Mouse (Mus musculus) kidney, postnatal 0 days (tissue): ENCODE results near the gene Iqce. TPM values are rescaled to one million over a fixed set of nuclear protein-coding genes. Genes with fewer than 3 reads are reported as not detected.

Experiments
- ATAC-seq: fragments of 200-750 bp; cut with Nextera tagmentation; replicated peaks from 2 replicates; pipeline ENCODE4 v1.8.0; 2017; ENCODE audit warnings: low read depth, moderate number of reproducible peaks, moderate TSS enrichment, moderate library complexity; ENCODE audit not compliant: low FRiP score
- DNase-seq: peaks from one replicate; pipeline ENCODE4 v3.0.0-alpha.2; 2016; ENCODE audit warnings: low spot score
- H3K27ac ChIP-seq: fragments of 300-500 bp; sonication (generic); 2 replicates; pipeline ENCODE4 v1.5.1; 2014; ENCODE audit warnings: mild to moderate bottlenecking
- H3K27me3 ChIP-seq: fragments of 300-500 bp; sonication (generic); 2 replicates; pipeline ENCODE4 v1.6.1; 2014; ENCODE audit warnings: low read length, mixed read lengths; ENCODE audit not compliant: insufficient read depth
- H3K36me3 ChIP-seq: fragments of 300-500 bp; sonication (generic); 2 replicates; pipeline ENCODE4 v1.6.1; 2014; ENCODE audit warnings: low read length, mixed read lengths; ENCODE audit not compliant: insufficient read depth
- H3K4me1 ChIP-seq: fragments of 300-500 bp; sonication (generic); replicated peaks from 2 replicates; pipeline ENCODE4 v1.6.1; 2014; ENCODE audit warnings: antibody characterized with exemption, low read length, mixed read lengths; ENCODE audit not compliant: insufficient read depth
- H3K4me2 ChIP-seq: fragments of 300-500 bp; sonication (generic); 2 replicates; pipeline ENCODE4 v1.6.1; 2014; ENCODE audit warnings: mild to moderate bottlenecking, low read length, moderate library complexity, mixed read lengths
- H3K4me3 ChIP-seq: fragments of 300-500 bp; sonication (generic); replicated peaks from 2 replicates; pipeline ENCODE4 v1.5.1; 2014; ENCODE audit warnings: low read depth, low read length
- H3K9ac ChIP-seq: fragments of 300-500 bp; sonication (generic); 2 replicates; pipeline ENCODE4 v1.6.1; 2014; ENCODE audit warnings: low read depth, low read length
- H3K9me3 ChIP-seq: fragments of 300-500 bp; sonication (generic); replicated peaks from 2 replicates; pipeline ENCODE4 v1.6.1; 2016; ENCODE audit warnings: low read length, inconsistent platforms, mixed read lengths
- CTCF ChIP-seq: IDR thresholded peaks from 2 replicates; pipeline ENCODE4 v1.5.1; 2016; ENCODE audit warnings: antibody characterized with exemption, low read depth, mild to moderate bottlenecking, moderate library complexity
- WGBS: fragments of 180-500 bp; shearing (Covaris S2); extraction: QIAGEN DNeasy Blood & Tissue Kit; methylation state at CpG from one replicate; pipeline ENCODE4 v1.1.7; 2014; 5-methylcytosine and 5-hydroxymethylcytosine counted together
- polyA plus RNA-seq: library from polyadenylated mRNA; unstranded; fragments of >200 nt; fragmentation: Nextera tagmentation; extraction: Ambion mirVana; gene quantifications from 2 replicates; pipeline ENCODE4 v1.2.1, GENCODE M21; 2015

Gene Iqce
- polyA plus RNA-seq, 1 experiment from 2014 or later: 18.7 TPM

DNA sequence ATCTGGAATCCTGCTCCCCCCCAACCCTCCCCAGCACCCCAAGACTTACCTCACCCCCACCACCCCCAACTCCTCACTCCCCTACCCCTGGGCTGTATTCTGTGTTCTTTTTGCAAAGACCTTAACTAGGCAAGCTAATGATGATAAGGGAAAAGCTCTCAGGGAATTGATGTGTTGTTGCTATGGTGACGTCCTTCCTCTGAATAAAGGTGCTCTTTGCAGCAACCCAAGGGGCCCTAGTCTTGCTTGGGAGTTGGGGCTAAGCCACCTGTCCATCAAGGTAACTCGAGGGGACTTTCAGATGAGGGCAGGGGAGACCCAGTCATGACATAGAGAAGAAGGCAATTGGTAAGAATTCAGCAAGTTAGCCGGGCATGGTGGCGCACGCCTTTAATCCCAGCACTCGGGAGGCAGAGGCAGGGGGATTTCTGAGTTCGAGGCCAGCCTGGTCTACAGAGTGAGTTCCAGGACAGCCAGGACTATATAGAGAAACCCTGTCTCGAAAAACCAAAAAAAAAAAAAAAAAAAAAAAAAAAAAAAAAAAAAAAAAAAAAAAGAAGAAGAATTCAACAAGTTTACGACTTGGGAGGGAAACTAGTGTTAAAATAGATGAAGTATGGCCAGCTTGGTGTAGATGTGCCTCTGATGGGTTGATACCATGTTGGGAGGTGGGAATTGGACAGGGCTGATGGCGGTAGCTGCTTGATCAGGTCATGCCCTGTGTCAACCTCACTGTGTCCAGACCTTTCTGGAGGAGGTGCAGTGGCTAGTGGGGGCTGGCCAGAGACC, 86.7 kb downstream of the Iqce start:
- no peak for DNase-seq
- TF ChIP-seq CTCF: no peak
- Histone ChIP-seq H3K9me3 (no peaks in the 10 kb centered on the region), H3K4me2 (no peak overlapping the region), H3K36me3 (peaks cover 23% of the 10 kb centered on the region), H3K27me3 (no peaks in the 10 kb centered on the region), H3K27ac (no peak overlapping the region), H3K4me3 (no peak overlapping the region), H3K9ac (no peak overlapping the region), H3K4me1 (peaks cover 18% of the 10 kb centered on the region)
- no peak for ATAC-seq
- WGBS: 74% methylated on average over 10 of the region's 10 CpGs

DNA sequence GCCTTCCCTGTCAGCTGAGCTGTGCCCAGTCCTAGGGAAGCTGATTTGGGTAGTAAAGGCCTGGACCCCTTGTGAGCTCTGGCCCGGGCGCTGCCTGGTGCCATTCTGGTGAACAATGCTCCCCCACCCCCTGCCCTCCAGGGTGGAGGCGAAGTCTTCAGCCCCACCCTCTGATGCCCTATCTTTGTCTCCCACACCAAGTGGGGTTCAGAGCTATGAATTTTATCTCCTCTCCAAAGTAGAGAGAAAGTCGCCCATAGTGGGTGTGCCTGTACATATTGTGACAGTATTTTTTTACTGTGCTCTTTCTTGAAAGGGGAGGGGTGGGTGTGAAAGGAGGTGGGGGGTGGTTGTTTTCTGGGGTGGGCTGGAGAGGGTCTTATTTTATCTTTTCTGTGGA, 87.3 kb downstream of the Iqce start:
- Histone ChIP-seq H3K4me3 (no peak overlapping the region), H3K9me3 (no peaks in the 10 kb centered on the region), H3K36me3 (peaks cover 23% of the 10 kb centered on the region), H3K4me2 (no peak overlapping the region), H3K9ac (no peak overlapping the region), H3K27me3 (no peaks in the 10 kb centered on the region), H3K4me1 (peaks cover 25% of the 10 kb centered on the region), H3K27ac (no peak overlapping the region)
- WGBS: 88% methylated on average over 4 of the region's 4 CpGs
- no peak for TF ChIP-seq CTCF
- no peak for DNase-seq
- no peak for ATAC-seq

DNA sequence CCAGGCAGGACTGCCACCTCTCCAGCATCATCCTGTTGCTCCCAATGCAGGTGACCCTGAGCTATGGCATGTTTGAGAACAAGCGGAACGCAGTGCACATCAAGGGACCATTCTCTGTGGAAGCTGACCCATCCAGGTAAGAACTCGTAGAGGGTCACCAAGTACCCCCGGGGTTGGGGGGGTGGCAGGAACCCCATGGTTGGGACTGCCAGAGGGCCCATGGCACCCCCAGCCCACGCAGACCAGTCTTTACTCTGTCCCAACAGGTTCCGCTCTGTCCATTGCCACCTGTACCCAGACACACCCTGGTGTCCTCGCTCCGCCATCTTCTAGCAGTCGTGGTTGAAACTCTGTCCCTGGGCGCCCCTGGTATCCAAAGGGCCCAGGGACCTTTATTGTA, 88.0 kb downstream of the Iqce start:
- Histone ChIP-seq H3K9me3 (no peaks in the 10 kb centered on the region), H3K27me3 (no peaks in the 10 kb centered on the region), H3K27ac (no peak overlapping the region), H3K4me1 (peaks cover 32% of the 10 kb centered on the region), H3K9ac (no peak overlapping the region), H3K4me2 (no peak overlapping the region), H3K4me3 (no peak overlapping the region), H3K36me3 (peaks cover 23% of the 10 kb centered on the region)
- DNase-seq (no peak), ATAC-seq (no peak)
- 94% methylated on average over 10 of the region's 10 CpGs for WGBS
- no peak for TF ChIP-seq CTCF

DNA sequence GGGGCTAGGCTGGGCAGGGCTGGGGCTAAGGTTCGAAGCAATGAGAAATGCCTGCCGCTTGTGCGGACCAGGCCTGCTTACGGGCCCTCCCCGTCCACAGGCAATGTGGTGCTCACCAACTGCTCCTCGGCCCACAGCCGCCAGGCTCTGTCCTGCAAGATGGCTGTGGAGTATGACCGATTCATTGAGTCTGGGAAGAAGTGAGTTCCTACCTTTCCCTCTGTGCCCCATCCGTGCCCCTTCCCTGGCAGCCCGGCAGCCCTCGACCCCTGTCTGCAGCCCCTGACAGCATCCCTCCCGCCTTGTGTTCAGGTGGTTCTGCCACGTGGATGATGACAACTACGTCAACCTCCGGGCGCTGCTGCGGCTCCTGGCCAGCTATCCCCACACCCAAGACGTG, 90.0 kb downstream of the Iqce start:
- H3K4me3 ChIP-seq: no peak overlapping the region
- no peak for ATAC-seq
- TF ChIP-seq CTCF: no peak
- no peaks in the 10 kb centered on the region for H3K27me3 ChIP-seq
- H3K9me3 ChIP-seq: no peaks in the 10 kb centered on the region
- H3K9ac ChIP-seq: no peak overlapping the region
- no peak overlapping the region for H3K27ac ChIP-seq
- H3K4me2 ChIP-seq: peak overlapping the region; percentile 81
- 69% methylated on average over 18 of the region's 18 CpGs for WGBS
- peaks cover 39% of the 10 kb centered on the region for H3K4me1 ChIP-seq
- DNase-seq: no peak
- H3K36me3 ChIP-seq: peaks cover 23% of the 10 kb centered on the region

Other genes with a start within 250 kb of the Iqce start
- 14.5 and 15.6 TPM in 2 replicates for gene Chst12, start 196.8 kb downstream of the Iqce start, polyA plus RNA-seq
- gene Grifin, start 137.3 kb downstream of the Iqce start, polyA plus RNA-seq: not detected in 2 replicates
- gene Lfng, start 95.1 kb downstream of the Iqce start, polyA plus RNA-seq: 28.8 and 33.4 TPM in 2 replicates
- gene Ttyh3, start 53.3 kb downstream of the Iqce start, polyA plus RNA-seq: 21.7 and 25.3 TPM in 2 replicates
- 16.7 and 18.3 TPM in 2 replicates for gene Brat1, start 2.6 kb upstream of the Iqce start, polyA plus RNA-seq
- 1.8 and 2.0 TPM in 2 replicates for gene Amz1, start 21.7 kb upstream of the Iqce start, polyA plus RNA-seq
- 28.1 and 48.8 TPM in 2 replicates for gene Gna12, start 128.1 kb upstream of the Iqce start, polyA plus RNA-seq